Mouse (Mus musculus) embryonic facial prominence, embryonic 10.5 days (tissue): Measurements from ENCODE around the gene Bbx. TPM values are rescaled to one million over a fixed set of nuclear protein-coding genes. Genes with fewer than 3 reads are reported as not detected.

Experiments
- DNase-seq: peaks from one replicate; pipeline ENCODE4 v3.0.0-alpha.2; 2017; ENCODE audit warnings: low spot score
- H3K27ac ChIP-seq: fragments of 300-500 bp; sonication (generic); replicated peaks from 2 replicates; pipeline ENCODE4 v1.5.1; 2016; ENCODE audit warnings: mild to moderate bottlenecking
- H3K27me3 ChIP-seq: fragments of 300-500 bp; sonication (generic); replicated peaks from 2 replicates; pipeline ENCODE4 v1.6.1; 2016; ENCODE audit warnings: low read depth, mild to moderate bottlenecking; ENCODE audit not compliant: poor library complexity, severe bottlenecking
- H3K36me3 ChIP-seq: fragments of 300-500 bp; sonication (generic); replicated peaks from 2 replicates; pipeline ENCODE4 v1.6.1; 2016; ENCODE audit warnings: mild to moderate bottlenecking, moderate library complexity
- H3K4me1 ChIP-seq: fragments of 300-500 bp; sonication (generic); 2 replicates; pipeline ENCODE4 v1.6.1; 2016
- H3K4me3 ChIP-seq: fragments of 300-500 bp; sonication (generic); 2 replicates; pipeline ENCODE4 v1.5.1; 2016; ENCODE audit warnings: mild to moderate bottlenecking, moderate library complexity
- H3K9me3 ChIP-seq: fragments of 300-500 bp; sonication (generic); 2 replicates; pipeline ENCODE4 v1.6.1; 2016; ENCODE audit warnings: mild to moderate bottlenecking
- WGBS: fragments of 180-500 bp; shearing (Covaris S2); methylation state at CpG from one replicate; pipeline ENCODE4 v1.1.7; 2016; 5-methylcytosine and 5-hydroxymethylcytosine counted together
- polyA plus RNA-seq: library from polyadenylated mRNA; unstranded; fragments of >200 nt; fragmentation: Nextera tagmentation; extraction: Ambion mirVana; gene quantifications from 2 replicates; pipeline ENCODE4 v1.2.1, GENCODE M21; 2016

Bbx gene
- polyA plus RNA-seq, 1 experiment from 2014 or later, result 44.6 TPM

- no peaks in the 10 kb centered on the region for H3K27me3 ChIP-seq
- no peak for DNase-seq
- WGBS, result 92% methylated on average over 5 of the region's 5 CpGs
- H3K4me1 ChIP-seq, result peaks cover 5% of the 10 kb centered on the region
- H3K9me3 ChIP-seq, result no peaks in the 10 kb centered on the region
- H3K36me3 ChIP-seq, result no peaks in the 10 kb centered on the region
- no peak overlapping the region for H3K4me3 ChIP-seq
- no peak overlapping the region for H3K27ac ChIP-seq
These were observed 273.6 kb downstream of the Bbx start for GRCm38 (mm10) chr16:50158546-50158945.

- 88% methylated on average over 4 of the region's 4 CpGs for WGBS
- Histone ChIP-seq H3K4me3 (no peak overlapping the region), H3K4me1 (no peaks in the 10 kb centered on the region), H3K9me3 (no peaks in the 10 kb centered on the region), H3K36me3 (no peaks in the 10 kb centered on the region), H3K27ac (no peak overlapping the region), H3K27me3 (no peaks in the 10 kb centered on the region)
- no peak for DNase-seq
These were observed 282.6 kb downstream of the Bbx start for GRCm38 (mm10) chr16:50149606-50150005.

- Histone ChIP-seq H3K36me3 (no peaks in the 10 kb centered on the region), H3K4me3 (no peak overlapping the region), H3K9me3 (no peaks in the 10 kb centered on the region), H3K27me3 (no peaks in the 10 kb centered on the region), H3K27ac (no peak overlapping the region), H3K4me1 (no peaks in the 10 kb centered on the region)
- 77% methylated on average over 2 of the region's 2 CpGs for WGBS
- no peak for DNase-seq
These were observed 284.3 kb downstream of the Bbx start for GRCm38 (mm10) chr16:50147900-50148299.

Other genes with a start within 250 kb of the Bbx start
- not detected in 2 replicates for gene Ccdc54, start 158.8 kb upstream of the Bbx start, polyA plus RNA-seq